Mouse (Mus musculus): ENCODE results near the gene R3hdm4.
A peak's percentile ranks its signal among the peaks of the same experiment; 100 is the strongest.

R3hdm4 gene

DNA sequence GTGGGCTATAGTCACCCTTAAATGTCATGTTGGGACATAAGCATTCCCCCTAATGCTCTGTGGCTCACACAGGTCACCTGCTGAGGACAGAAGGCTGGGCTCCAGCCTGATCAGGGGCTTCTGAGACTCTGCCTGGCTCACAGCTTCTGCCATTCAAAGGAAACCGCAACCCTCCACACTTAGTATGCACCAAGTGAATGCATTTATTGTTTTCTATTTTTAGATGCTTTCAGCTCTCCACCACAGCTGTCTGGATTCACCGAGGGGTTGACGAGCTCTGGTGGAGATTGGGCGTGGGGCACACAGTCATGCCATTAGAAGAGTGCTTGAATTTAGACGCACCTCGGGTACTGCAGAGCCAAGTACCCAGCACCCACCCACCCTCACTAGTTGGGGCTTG lies 47.7 kb downstream of the R3hdm4 start:
- no peak for DNase-seq (ENCODE audit: extremely low read depth, low read depth, low spot score)

DNA sequence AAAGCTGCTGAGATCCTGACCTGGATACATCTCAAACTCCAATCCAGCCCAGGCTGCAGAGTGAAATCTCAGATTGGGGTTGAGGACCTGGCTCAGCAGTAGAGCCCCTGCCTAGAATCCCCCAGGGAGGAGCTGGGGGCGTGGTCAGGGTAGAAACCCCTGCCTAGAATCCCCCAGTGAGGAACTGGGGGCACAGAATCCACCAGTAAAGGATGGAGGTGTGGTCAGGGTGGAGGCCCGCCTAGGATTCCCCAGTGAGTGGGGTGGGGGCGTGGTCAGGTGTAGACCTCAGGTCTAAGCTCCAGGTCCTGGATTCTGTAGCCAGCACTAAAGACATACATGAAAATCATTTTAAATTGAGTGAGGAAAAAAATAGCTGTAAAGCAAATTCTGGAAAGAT lies 48.1 kb downstream of the R3hdm4 start:
- DNase-seq (ENCODE audit: extremely low read depth, low read depth, low spot score): no peak

DNA sequence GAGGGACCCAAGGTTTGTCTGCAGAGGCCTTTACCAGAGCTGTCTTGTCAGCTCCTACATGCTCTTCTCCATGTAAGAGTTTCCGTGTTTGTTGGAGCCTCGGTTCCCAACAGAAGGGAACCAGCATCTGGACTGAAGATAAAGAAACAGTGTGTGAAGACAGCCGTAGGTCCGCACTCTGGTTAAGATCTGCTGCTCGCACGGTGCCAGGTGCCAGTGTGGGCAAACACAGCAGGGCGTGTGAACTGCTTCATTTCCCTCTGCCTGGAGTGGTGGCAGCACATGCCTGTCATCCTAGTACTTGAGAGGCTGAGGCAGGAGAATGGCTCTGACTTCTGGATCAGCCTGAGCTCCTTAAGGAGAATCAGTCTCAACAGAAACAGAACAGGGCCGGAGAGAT lies 49.2 kb downstream of the R3hdm4 start:
- DNase-seq (ENCODE audit: extremely low read depth, low read depth, low spot score): no peak

DNA sequence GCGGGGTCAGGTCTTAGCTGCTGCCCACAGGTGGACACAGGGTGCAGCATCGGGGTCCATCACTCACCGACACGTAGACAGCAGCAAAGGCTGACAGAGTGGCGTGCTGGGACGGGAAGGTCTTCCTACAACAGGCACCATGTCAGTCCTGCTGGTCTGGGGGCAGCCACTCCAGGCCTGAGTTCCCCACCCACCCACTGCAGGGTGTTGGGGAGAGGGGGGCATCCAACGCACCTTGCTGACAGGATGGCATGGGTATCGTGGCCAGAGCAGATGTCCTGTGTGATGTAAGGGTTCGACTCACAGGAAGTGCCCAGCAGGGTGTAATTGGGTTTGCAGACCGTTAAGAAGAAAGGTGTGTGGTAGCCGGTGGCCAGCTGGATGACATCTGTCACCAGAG lies 54.4 kb downstream of the R3hdm4 start:
- DNase-seq (ENCODE audit: extremely low read depth, low read depth, low spot score): no peak

DNA sequence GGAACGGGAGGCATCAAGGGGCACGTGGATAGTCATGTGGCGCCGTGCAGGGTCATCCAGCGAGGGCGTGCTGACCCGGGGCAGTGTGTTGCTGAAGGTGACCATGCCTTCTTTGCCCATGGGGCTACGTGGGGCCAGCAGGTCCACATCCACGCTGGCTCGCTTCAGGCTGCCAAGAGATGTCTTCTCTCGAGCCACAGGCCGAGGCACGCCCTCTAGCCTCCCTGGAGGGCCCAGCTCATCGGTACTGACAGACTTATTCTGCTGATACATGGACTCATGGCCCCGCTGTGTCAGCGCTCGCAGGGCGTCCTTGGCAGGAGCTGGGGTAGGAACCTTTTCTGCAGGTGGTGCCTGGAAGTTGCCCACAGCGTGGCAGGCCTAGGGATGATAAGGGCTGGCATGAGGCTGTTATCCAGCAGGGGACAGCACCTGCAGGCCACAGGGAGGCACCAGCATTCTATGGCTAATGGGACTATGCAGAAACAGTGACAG lies 55.2 kb downstream of the R3hdm4 start:
- no peak for DNase-seq (ENCODE audit: extremely low read depth, low read depth, low spot score)

DNA sequence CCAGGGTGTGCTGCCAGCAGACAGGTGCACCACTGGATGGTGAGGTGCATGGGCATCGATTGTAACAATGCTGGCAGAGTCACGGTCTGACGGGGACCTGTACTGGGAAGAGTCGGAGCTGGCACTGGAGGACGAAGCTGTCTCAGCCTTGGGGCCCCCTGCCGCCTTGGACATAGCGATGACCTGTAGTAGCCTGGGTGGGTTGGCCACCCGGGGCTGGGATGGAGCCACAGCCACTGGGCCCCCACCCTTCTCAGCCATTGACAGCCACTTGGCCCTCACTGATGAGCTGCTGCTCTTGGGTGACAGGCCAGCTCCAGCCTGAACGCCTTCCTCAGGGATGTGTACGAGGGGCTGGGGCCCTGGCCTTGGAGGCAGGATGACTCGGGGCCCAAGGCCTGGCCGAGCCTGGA lies 55.8 kb downstream of the R3hdm4 start:
- no peak for DNase-seq (ENCODE audit: extremely low read depth, low read depth, low spot score)

DNA sequence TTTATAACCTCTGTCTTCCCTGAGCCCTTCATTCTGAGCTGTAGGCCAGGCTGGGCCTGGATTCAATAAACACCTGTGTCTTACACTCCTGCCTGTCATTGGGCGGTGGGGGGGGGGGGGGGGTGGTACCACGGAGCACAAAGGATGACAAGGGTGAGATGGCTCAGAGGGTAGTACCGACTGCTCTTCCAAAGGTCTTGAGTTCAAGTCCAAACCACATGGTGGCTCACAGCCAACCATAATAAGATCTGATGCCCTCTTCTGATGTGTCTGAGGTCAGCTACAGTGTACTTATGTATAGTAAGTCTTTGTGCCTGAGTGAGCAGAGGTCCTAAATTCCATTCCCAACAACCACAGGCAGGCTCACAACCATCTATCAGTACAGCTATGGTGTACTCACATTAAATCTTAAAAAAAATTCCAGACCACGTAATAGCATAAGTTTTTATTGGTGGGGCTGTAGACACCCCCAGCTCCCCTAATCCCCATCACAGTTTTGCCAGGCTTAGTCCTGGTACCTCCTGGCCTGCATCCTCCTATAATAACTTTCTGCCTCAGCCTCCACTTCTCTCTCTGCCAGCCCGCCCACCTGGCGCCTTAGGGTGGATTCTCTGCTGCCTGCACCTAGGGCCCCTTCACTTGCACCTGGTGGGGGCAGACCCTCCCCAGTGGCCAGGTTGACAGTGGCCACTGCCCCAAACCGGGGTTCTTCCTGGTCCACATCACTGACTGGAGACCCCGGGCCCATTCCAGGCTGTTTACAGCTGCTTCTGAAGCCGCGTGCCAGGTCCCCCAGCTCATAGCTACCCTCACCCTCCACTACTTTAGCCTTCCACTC lies 56.4 kb downstream of the R3hdm4 start:
- no peak for DNase-seq (ENCODE audit: extremely low read depth, low read depth, low spot score)

DNA sequence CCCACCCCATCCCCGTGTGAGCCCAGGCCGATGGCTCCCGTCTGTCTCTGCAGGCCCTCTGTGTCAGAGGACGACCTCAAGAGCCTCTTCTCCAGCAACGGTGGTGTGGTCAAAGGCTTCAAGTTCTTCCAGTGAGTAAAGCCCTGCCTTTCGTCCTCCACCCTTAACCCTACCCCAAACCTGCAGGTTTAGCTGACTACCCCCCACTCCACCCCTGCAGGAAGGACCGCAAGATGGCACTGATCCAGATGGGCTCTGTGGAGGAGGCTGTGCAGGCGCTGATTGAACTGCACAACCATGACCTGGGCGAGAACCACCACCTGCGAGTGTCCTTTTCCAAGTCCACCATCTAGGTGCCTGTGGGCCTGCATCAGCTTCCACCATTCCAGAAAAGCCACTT lies 58.1 kb downstream of the R3hdm4 start:
- DNase-seq (ENCODE audit: extremely low read depth, low read depth, low spot score): no peak

DNA sequence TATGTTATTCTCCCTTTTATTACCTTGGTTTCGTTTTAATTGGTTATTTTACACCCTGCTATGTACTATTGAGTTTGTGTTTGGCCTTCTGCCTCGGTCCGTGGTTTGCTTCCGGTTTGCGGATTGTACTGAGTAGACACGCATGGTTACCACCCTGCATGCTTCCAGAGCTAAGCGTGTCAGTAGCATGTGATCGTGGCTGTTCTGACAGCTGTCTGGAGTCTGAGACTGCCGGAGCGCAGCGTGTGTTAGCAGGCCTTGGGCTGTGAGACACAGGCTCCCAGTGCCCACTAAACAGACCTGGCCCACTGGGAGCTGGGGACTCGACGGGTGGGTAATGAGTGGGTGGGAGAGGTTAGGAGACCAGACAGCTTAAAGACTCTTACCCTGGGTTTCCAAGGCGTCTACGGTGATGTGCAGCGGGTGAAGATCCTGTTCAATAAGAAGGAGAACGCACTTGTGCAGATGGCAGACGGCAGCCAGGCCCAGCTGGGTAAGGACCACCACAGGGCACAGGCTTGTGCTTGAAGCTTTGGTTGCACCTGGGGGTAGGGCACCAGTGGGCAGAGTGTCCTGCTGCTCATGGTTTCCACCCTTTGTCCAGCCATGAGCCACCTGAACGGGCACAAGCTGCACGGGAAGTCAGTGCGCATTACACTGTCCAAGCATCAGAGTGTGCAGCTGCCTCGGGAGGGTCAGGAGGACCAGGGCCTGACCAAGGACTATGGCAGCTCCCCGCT lies 58.8 kb downstream of the R3hdm4 start:
- DNase-seq (ENCODE audit: extremely low read depth, low read depth, low spot score): no peak

DNA sequence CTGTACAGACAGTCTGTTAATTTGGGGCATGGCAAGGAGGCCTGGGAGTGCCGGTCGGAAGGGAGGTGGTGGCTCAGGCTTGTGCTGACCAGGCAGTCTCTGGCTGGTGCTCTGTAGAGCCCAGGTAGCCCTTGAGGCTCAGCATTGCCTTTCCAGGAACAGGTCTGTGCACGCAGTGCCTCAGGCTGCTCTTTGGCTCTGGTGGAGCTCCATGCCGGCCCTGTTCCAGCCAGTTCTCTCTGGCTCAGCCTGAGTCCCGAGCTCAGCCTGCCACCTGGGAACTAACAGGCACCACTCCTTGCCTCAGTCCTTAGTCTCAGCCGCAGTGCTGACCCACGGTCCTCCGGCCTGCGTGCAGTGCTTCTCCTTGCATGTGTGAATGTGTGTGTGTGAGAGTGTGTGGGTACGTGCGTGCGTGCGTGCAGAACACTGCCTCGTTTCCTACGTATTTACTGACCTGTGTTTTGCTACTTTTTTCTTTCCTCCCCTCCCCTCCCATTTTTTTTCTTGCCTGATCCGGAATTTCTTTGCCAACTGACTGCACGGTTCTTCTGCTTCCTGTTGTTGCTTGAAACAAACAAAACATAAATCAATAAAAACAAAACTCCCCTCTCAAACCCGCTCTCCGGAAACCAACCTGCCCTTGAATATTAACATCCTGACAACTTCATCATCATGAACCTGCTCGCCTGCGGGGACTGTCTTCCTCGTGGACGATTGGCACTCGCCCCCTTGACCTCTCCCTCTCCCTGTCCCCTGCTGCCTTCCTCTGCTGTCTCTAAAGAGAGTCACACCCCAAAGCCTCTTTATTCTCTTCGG lies 59.6 kb downstream of the R3hdm4 start:
- peak; percentile 81 for DNase-seq (ENCODE audit: extremely low read depth, low read depth, low spot score)

DNA sequence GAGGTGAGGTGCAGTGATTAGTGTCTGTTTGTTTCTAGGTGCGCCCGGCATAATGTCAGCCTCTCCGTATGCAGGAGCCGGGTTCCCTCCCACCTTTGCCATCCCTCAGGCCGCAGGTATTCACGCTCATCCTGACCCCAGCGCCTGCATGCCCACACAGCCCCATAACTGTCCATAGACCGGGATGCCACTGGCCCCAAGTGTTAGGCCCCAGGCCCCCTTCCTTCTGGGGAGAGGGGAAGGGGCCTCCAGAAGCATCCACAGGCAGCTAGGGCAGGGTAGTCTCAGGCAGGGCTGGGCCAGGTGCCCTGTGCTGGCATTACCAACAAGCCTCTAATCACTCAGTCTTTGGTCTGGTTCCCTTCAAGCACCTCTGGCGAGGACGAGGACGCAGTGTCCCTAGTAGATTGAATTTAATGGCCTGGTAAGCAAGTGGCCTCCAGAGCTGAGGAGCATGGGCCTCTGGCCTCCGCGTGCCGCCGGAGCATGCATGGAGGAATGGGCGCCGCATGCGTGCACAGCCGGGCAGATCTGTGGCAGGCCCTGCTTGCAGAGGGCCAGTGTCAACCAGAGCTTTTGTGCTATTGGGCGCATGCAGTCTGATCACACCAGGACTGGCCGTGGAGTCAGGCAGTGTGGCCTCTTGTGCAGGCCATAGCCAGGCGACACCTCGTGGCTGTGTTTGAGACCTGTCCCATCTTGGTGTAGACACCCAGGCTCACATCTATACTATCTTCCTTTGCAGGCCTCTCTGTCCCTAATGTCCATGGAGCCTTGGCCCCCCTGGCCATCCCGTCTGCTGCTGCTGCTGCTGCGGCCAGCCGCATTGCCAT lies 60.7 kb downstream of the R3hdm4 start:
- no peak for DNase-seq (ENCODE audit: extremely low read depth, low read depth, low spot score)

Measured in fat pad, adult 2 months (tissue).